Comparison of ENCODE assay signal across 9 mouse cellular contexts in genomic region chr9:42908657-42909313, GRCm38 (mm10). TPM values are rescaled to one million over a fixed set of nuclear protein-coding genes. Genes with fewer than 3 reads are reported as not detected.
DNase-seq lines count a peak whose midpoint lies in the region; ATAC-seq lines count a peak whose summit lies in the region.
"Had no signal": no experiment of that assay in that cellular context is flagged by ENCODE, and none has a peak within 500 bp of the region (broad histone marks: within the 10 kb centered on the region; RNA-seq: fewer than 3 reads in every experiment).

No protein-coding gene starts in this region.

- H3K4me3 ChIP-seq in heart, embryonic 11.5 days (ENCODE audit: low read depth, low read length): no peak overlapping the region
- H3K4me3 ChIP-seq: heart, adult 2 months; limb, embryonic 15.5 days had no signal

- H3K9ac ChIP-seq in heart, embryonic 11.5 days (ENCODE audit: low read depth, low read length): no peak overlapping the region; the same call in 1 of the 2 replicates
- H3K9ac ChIP-seq: limb, embryonic 15.5 days had no signal

- no peak for ATAC-seq in heart, embryonic 11.5 days (replicated peaks; ENCODE audit: insufficient number of reproducible peaks, low FRiP score, low TSS enrichment)
- no peak for ATAC-seq in activated CD4-positive, CD25-positive, alpha-beta regulatory T cell, adult 4 months

- 26% methylated on average over 8 of the region's 8 CpGs for WGBS in heart, embryonic 11.5 days (ENCODE audit: insufficient replicate concordance)

- peak overlapping the region; percentile 47 for H3K27ac ChIP-seq in heart, embryonic 11.5 days (ENCODE audit: low read depth, low read length)
- H3K27ac ChIP-seq: heart, adult 2 months; limb, embryonic 15.5 days had no signal

- peaks cover 3% of the 10 kb centered on the region; the same call in 1 of the 2 replicates for H3K27me3 ChIP-seq in heart, embryonic 11.5 days (ENCODE audit: control insufficient read depth, insufficient read depth, low read length)
- H3K27me3 ChIP-seq: limb, embryonic 15.5 days had no signal

- H3K4me2 ChIP-seq in heart, embryonic 11.5 days: peak overlapping the region; percentile 21
- H3K4me2 ChIP-seq: limb, embryonic 15.5 days had no signal

- H3K9me3 ChIP-seq in heart, embryonic 11.5 days (replicated peaks; ENCODE audit: control insufficient read depth, low read length): no peaks in the 10 kb centered on the region
- H3K9me3 ChIP-seq: limb, embryonic 15.5 days had no signal

- DNase-seq in embryo, embryonic 11 days: peak; percentile 60
- DNase-seq in kidney, postnatal 14 days: peak; percentile 43
- peak; percentile 34 for DNase-seq in lung, postnatal 14 days
- DNase-seq in cerebellum, postnatal 14 days: no peak
- no peak for DNase-seq in cerebellum, adult 8-10 months

- H3K4me1 ChIP-seq in heart, embryonic 11.5 days (ENCODE audit: control insufficient read depth, insufficient read depth, low read length): peaks cover 12% of the 10 kb centered on the region; the same call in 1 of the 2 replicates

- H3K36me3 ChIP-seq in heart, embryonic 11.5 days (ENCODE audit: control insufficient read depth, insufficient read depth, low read length): no peaks in the 10 kb centered on the region
- H3K36me3 ChIP-seq: limb, embryonic 15.5 days had no signal

RNA-seq across cellular contexts. Expression of gene Grik4, which starts 35.5 kb away (rescaled TPM):
- 0.34 and 0.43 TPM in 2 replicates for polyA plus RNA-seq in heart, embryonic 11.5 days (2014; fragmentation: Nextera tagmentation; extraction: Ambion mirVana)
- under 1 TPM in 1 of 2 experiments, not detected in 1; 0.08 TPM for polyA plus RNA-seq in activated CD4-positive, CD25-positive, alpha-beta regulatory T cell, adult 4 months (2017; shearing (Covaris generic))

Comparison
In these comparisons a context has a peak if more than half of its experiments do, and no peak if none do; other contexts are left out.
1. DNase-seq: peak in embryo, embryonic 11 days (single experiment), kidney, postnatal 14 days (single experiment) and lung, postnatal 14 days (single experiment); none in cerebellum, postnatal 14 days (0 of 2) and cerebellum, adult 8-10 months (single experiment).